Mouse (Mus musculus) right cerebral cortex, adult 2 months (tissue): Measurements from ENCODE around the gene Llcfc1.

Experiments used
- DNase-seq, 2 experiments: peaks; one replicate each; pipeline ENCODE4 v3.0.0; 2021 to 2022; ENCODE audit warnings: low spot score in 2 of 2

Llcfc1 gene

DNA sequence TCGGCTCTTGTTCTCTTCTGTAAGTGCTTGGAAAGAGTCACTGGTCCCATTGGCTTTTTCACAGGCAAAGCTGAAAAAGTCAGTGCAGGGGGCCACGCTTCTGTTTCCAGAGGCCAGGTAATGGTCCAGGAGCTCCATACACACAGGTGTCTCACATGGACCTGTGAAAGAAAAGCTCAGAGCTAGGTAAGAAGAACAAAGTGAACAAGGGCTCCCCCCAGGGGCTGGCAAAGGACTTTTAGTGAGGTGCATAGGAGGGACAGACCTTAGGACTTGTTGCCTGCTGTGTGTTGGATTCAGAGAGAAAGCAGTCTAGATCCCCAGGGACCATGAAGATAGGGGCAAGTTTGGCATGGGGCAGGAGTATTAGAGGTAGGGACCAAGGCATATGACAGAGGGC lies 18.7 kb downstream of the Llcfc1 start:
- DNase-seq: no peak

DNA sequence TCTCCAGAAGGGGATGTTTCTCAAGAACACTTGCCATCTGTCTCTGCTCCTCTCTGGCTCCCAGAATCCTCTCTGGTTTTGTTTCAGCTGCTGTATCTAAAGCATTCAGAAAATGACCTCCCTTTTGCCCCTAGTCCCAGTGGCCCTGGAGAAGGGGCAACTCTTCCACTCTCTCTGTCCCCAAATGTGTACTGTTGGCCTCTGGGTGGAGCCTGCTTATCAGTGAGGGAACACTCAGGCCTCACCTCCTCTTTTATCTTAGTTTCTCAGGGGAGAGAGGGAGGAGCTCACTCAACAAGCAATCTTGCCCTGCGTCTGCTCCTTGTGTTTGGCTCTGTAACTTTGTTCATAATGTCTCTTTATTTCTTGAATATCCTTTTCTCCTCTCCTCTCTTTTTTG lies 19.9 kb downstream of the Llcfc1 start, which contains the start of gene Kel:
Kel (minus strand) TSS at position 217 of the 400 bp plus-strand sequence.
- no peak for DNase-seq

DNA sequence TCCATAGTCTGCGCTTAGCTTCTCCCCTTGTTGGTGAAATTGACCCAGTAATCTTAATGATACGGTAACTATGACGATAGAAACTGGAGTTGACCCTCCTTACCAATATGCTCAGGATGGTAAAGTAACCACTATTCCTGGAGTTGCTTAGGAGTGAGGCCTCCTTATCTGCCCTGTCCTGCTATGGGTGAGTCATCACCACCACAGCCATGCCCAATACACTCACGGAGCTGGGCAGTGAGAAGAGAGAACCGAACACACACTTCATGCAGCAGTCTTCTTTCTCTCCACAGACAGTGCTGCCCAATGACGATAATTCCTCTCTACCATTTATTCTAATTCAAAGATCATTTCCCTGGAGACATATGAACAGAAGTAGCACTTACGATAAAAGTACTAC lies 22.0 kb downstream of the Llcfc1 start:
- DNase-seq: no peak

DNA sequence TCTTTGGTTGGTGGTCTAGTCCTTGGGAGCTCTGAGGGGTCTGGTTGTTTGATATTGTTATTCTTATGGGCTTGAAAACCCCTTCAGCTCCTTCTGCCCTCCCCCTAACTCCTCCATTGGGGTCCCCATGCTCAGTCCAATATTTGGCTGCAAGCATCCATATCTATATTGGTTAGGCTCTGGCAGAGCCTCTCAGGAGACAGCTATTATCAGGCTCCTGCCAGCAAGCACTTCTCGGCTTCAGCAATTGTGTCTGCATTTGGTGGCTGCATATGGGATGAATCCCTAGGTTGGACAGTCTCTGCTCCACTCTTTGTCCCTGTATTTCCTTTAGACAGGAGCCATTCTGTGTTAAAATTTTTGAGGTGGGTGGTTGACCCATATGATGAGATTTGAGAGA lies 26.1 kb downstream of the Llcfc1 start:
- no peak for DNase-seq

DNA sequence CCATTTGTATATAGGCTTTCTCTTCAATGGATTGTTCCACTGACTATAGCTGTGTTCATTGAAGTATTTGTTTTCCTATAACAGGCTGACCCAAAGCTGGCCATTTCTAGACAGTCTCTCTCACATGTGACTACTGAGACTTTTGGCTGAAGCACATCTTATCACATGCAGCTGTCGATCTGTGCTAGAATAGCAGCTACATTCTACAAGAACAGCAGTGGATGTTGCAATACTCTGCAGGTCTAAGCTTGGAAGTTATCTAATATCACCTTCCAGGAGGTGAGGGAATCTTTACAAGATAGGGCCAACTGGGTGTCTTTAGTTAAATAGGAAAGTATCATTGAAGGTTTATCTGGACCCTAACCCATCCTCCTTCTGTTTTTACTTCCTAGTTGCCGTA lies 37.2 kb downstream of the Llcfc1 start:
- DNase-seq: no peak

DNA sequence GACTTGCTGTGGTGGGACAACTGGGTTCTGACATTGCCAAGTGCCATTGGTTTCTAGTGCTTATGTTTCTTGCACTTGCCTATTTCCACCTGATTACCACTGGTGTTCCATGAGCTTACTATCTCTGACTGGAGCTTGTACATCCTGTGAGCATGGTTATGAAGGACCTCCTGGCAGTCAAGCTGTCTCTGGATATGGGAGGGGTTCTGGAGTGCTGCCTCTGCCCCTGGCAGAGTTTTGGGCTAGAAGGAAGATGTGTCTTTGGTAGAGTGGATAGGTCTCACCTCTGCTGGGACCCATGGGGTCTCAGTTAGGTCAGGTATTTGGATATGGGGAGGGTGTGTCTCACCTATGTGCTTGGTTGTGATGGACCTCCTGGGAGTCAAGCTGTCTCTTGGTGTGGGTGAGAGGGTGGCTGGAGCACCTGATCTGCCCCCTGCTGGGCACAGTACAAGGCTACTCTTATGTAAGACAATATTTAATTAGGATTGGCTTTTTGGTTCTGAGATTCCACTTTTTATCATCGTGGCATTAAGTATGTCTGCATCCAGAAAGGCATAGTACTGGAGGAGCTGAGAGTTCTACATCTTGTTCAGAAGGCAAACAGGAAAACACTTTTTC lies 43.9 kb downstream of the Llcfc1 start:
- DNase-seq: no peak

DNA sequence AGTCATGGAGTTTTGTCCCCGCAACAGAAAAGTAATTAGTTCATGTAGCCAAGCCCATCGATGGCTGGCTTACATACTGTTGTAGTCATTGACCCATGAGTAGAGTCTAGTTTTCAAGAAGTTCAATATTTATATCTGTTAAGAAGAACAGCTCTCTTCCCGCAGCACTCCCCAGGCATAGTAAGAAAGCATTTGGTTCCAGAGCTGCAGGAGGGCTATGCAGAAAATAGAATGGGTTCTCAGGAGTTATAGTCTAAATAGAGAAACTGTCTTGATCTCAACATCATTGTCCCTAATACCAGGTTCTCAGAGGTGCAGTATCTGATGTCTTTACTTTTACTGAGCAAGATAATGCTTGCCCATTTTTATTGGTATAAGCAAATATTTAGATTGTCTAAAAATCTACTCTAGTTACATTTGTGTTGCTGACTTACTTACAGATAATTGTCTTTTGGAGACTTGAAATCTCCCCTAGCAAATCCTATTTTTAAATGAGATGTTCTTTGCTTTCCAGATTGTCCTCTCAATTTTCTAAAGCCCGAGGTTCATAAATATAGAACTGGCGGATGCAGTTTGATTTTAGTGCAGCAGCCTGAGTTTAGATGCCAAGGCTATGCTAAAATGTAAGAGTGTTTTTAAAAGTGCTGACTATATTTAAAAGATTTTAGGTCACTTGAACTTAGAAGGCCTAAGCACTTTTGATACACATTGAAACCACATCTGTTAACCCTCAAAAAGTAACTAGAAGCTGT lies 50.7 kb downstream of the Llcfc1 start:
- DNase-seq: no peak
